Mouse (Mus musculus): ENCODE measurements around the gene Gm13941.

The Gm13941 gene

GRCm38 (mm10) chr2:111105882-111106281, at the start of gene Gm13941:
TSS of gene Gm13941 (minus strand) at chr2:111105982.
- DNase-seq (ENCODE audit: low read depth), result no peak

- no peak for DNase-seq (ENCODE audit: low read depth)
Observed at GRCm38 (mm10) chr2:111152836-111153235, 47.1 kb upstream of the Gm13941 start, which contains the start of gene Gm15130. TSS of gene Gm15130 (minus strand) at chr2:111152936.

GRCm38 (mm10) chr2:111135739-111136138, 30.0 kb upstream of the Gm13941 start:
- DNase-seq (ENCODE audit: low read depth), result no peak

- DNase-seq (ENCODE audit: low read depth), result peak; percentile 35
Observed at GRCm38 (mm10) chr2:111058586-111059261, 47.1 kb downstream of the Gm13941 start.
